Mouse (Mus musculus) forebrain, embryonic 12.5 days (tissue): ENCODE measurements around the gene Terb1. TPM values are rescaled to one million over a fixed set of nuclear protein-coding genes. Genes with fewer than 3 reads are reported as not detected.

Experiments used
- ATAC-seq: fragments of 200-750 bp; cut with Nextera tagmentation; 2 replicates; pipeline ENCODE4 v1.8.0; 2017; ENCODE audit warnings: moderate TSS enrichment; ENCODE audit not compliant: low FRiP score
- H3K27ac ChIP-seq: fragments of 300-500 bp; sonication (generic); 2 replicates; pipeline ENCODE4 v1.5.1; 2016; ENCODE audit warnings: mild to moderate bottlenecking
- H3K27me3 ChIP-seq: fragments of 300-500 bp; sonication (generic); 2 replicates; pipeline ENCODE4 v1.6.1; 2016; ENCODE audit warnings: mild to moderate bottlenecking
- H3K36me3 ChIP-seq: fragments of 300-500 bp; sonication (generic); replicated peaks from 2 replicates; pipeline ENCODE4 v1.6.1; 2016; ENCODE audit warnings: mild to moderate bottlenecking
- H3K4me1 ChIP-seq: fragments of 300-500 bp; sonication (generic); 2 replicates; pipeline ENCODE4 v1.6.1; 2016
- H3K4me2 ChIP-seq: fragments of 300-500 bp; sonication (generic); 2 replicates; pipeline ENCODE4 v1.6.1; 2016; ENCODE audit warnings: mild to moderate bottlenecking, moderate library complexity
- H3K4me3 ChIP-seq: fragments of 300-500 bp; sonication (generic); replicated peaks from 2 replicates; pipeline ENCODE4 v1.5.1; 2016; ENCODE audit warnings: mild to moderate bottlenecking
- H3K9ac ChIP-seq: fragments of 300-500 bp; sonication (generic); 2 replicates; pipeline ENCODE4 v1.6.1; 2016; ENCODE audit warnings: mild to moderate bottlenecking
- H3K9me3 ChIP-seq: fragments of 300-500 bp; sonication (generic); 2 replicates; pipeline ENCODE4 v1.6.1; 2016
- WGBS: fragments of 180-500 bp; shearing (Covaris S2); methylation state at CpG from one replicate; pipeline ENCODE4 v1.1.7; 2016; 5-methylcytosine and 5-hydroxymethylcytosine counted together
- polyA plus RNA-seq: library from polyadenylated mRNA; unstranded; fragments of >200 nt; fragmentation: Nextera tagmentation; extraction: Ambion mirVana; gene quantifications from 2 replicates; pipeline ENCODE4 v1.2.1, GENCODE M21; 2016

Terb1 gene
- polyA plus RNA-seq, 1 experiment from 2014 or later: 0.32 TPM

GRCm38 (mm10) chr8:104534779-104535141, 25.1 kb upstream of the Terb1 start:
- peak overlapping the region; percentile 95 for H3K9ac ChIP-seq
- peaks cover 5% of the 10 kb centered on the region for H3K36me3 ChIP-seq
- no peaks in the 10 kb centered on the region for H3K9me3 ChIP-seq
- H3K27me3 ChIP-seq: peaks cover 27% of the 10 kb centered on the region
- ATAC-seq: peak; percentile 72
- WGBS: 12% methylated on average over 9 of the region's 9 CpGs
- no peak overlapping the region for H3K27ac ChIP-seq
- peaks cover 21% of the 10 kb centered on the region for H3K4me1 ChIP-seq
- H3K4me3 ChIP-seq: peak overlapping the region; percentile 95
- H3K4me2 ChIP-seq: peak overlapping the region; percentile 63

- Histone ChIP-seq H3K27ac (peak within 1 kb of the TSS; percentile 76), H3K36me3 (peaks cover 11% of the 10 kb centered on the region), H3K9me3 (no peaks in the 10 kb centered on the region), H3K4me1 (peaks cover 21% of the 10 kb centered on the region), H3K4me3 (peak within 1 kb of the TSS; percentile 95), H3K9ac (peak within 1 kb of the TSS; percentile 95), H3K4me2 (peak within 1 kb of the TSS; percentile 63), H3K27me3 (peaks cover 21% of the 10 kb centered on the region)
- under 1% methylated on average over 66 of the region's 70 CpGs for WGBS
- ATAC-seq: peak; percentile 98
Observed at GRCm38 (mm10) chr8:104533971-104534778, 24.5 kb upstream of the Terb1 start, which contains the start of the genes Nae1 and Car7. Gene Nae1 (minus strand): TSS chr8:104534637. Gene Car7 (plus strand): TSS chr8:104534689.

- H3K9ac ChIP-seq: peak overlapping the region; percentile 95
- no peak overlapping the region for H3K27ac ChIP-seq
- no peaks in the 10 kb centered on the region for H3K9me3 ChIP-seq
- peak overlapping the region; percentile 63 for H3K4me2 ChIP-seq
- H3K4me1 ChIP-seq: peaks cover 21% of the 10 kb centered on the region
- WGBS: 15% methylated on average over 7 of the region's 7 CpGs
- 0 out of 2 replicates have a peak, but pooled peaks have one; percentile 21 for ATAC-seq
- peak overlapping the region; percentile 95 for H3K4me3 ChIP-seq
- H3K27me3 ChIP-seq: peaks cover 15% of the 10 kb centered on the region
- H3K36me3 ChIP-seq: peaks cover 12% of the 10 kb centered on the region
Observed at GRCm38 (mm10) chr8:104533551-104533950, 23.8 kb upstream of the Terb1 start.

- WGBS: 91% methylated on average over 6 of the region's 6 CpGs
- Histone ChIP-seq H3K27me3 (no peaks in the 10 kb centered on the region), H3K36me3 (peaks cover 36% of the 10 kb centered on the region), H3K4me3 (no peak overlapping the region), H3K27ac (no peak overlapping the region), H3K4me2 (no peak overlapping the region), H3K4me1 (peaks cover 14% of the 10 kb centered on the region), H3K9ac (no peak overlapping the region), H3K9me3 (no peaks in the 10 kb centered on the region)
- ATAC-seq: no peak
Observed at GRCm38 (mm10) chr8:104529671-104530070, 20.0 kb upstream of the Terb1 start.

GRCm38 (mm10) chr8:104517872-104518271, 8.2 kb upstream of the Terb1 start:
- Histone ChIP-seq H3K9me3 (no peaks in the 10 kb centered on the region), H3K9ac (no peak overlapping the region), H3K4me3 (no peak overlapping the region), H3K27ac (no peak overlapping the region), H3K27me3 (no peaks in the 10 kb centered on the region), H3K4me2 (no peak overlapping the region), H3K4me1 (no peaks in the 10 kb centered on the region), H3K36me3 (peaks cover 68% of the 10 kb centered on the region)
- 88% methylated on average over 5 of the region's 5 CpGs for WGBS
- no peak for ATAC-seq

- peaks cover 13% of the 10 kb centered on the region for H3K4me1 ChIP-seq
- no peaks in the 10 kb centered on the region for H3K9me3 ChIP-seq
- peaks cover 25% of the 10 kb centered on the region for H3K36me3 ChIP-seq
- no peak overlapping the region for H3K27ac ChIP-seq
- WGBS: 83% methylated on average over 3 of the region's 3 CpGs
- peak overlapping the region; percentile 56; the same call in 1 of the 2 replicates for H3K4me3 ChIP-seq
- H3K4me2 ChIP-seq: peak overlapping the region; percentile 100
- peak; percentile 23; the same call in 1 of the 2 replicates for ATAC-seq
- H3K9ac ChIP-seq: no peak overlapping the region
- H3K27me3 ChIP-seq: no peaks in the 10 kb centered on the region
Observed at GRCm38 (mm10) chr8:104510134-104510533, 424 bp upstream of the Terb1 start.

GRCm38 (mm10) chr8:104479091-104479490, 30.6 kb downstream of the Terb1 start:
- Histone ChIP-seq H3K27me3 (no peaks in the 10 kb centered on the region), H3K9ac (no peak overlapping the region), H3K4me2 (no peak overlapping the region), H3K4me3 (no peak overlapping the region), H3K36me3 (no peaks in the 10 kb centered on the region), H3K9me3 (no peaks in the 10 kb centered on the region), H3K4me1 (no peaks in the 10 kb centered on the region), H3K27ac (no peak overlapping the region)
- WGBS: 54% methylated on average over 1 of the region's 1 CpGs
- ATAC-seq: no peak

GRCm38 (mm10) chr8:104472465-104472864, 37.2 kb downstream of the Terb1 start:
- 78% methylated on average over 3 of the region's 3 CpGs for WGBS
- no peak for ATAC-seq
- no peak overlapping the region for H3K9ac ChIP-seq
- H3K4me1 ChIP-seq: no peaks in the 10 kb centered on the region
- no peaks in the 10 kb centered on the region for H3K36me3 ChIP-seq
- no peak overlapping the region for H3K27ac ChIP-seq
- no peak overlapping the region for H3K4me3 ChIP-seq
- H3K4me2 ChIP-seq: no peak overlapping the region
- H3K27me3 ChIP-seq: no peaks in the 10 kb centered on the region
- no peaks in the 10 kb centered on the region for H3K9me3 ChIP-seq

- Histone ChIP-seq H3K9me3 (no peaks in the 10 kb centered on the region), H3K4me3 (no peak overlapping the region), H3K36me3 (no peaks in the 10 kb centered on the region), H3K27me3 (no peaks in the 10 kb centered on the region), H3K9ac (no peak overlapping the region), H3K4me1 (no peaks in the 10 kb centered on the region), H3K4me2 (no peak overlapping the region), H3K27ac (no peak overlapping the region)
- ATAC-seq: no peak
- 68% methylated on average over 2 of the region's 2 CpGs for WGBS
Observed at GRCm38 (mm10) chr8:104467463-104467862, 42.2 kb downstream of the Terb1 start.

- Histone ChIP-seq H3K9me3 (no peaks in the 10 kb centered on the region), H3K4me2 (no peak overlapping the region), H3K27me3 (no peaks in the 10 kb centered on the region), H3K36me3 (no peaks in the 10 kb centered on the region), H3K9ac (no peak overlapping the region), H3K4me3 (no peak overlapping the region), H3K27ac (no peak overlapping the region), H3K4me1 (no peaks in the 10 kb centered on the region)
- WGBS: 93% methylated on average over 3 of the region's 3 CpGs
- ATAC-seq: no peak
Observed at GRCm38 (mm10) chr8:104452177-104452576, 57.5 kb downstream of the Terb1 start.

GRCm38 (mm10) chr8:104448796-104449195, 60.9 kb downstream of the Terb1 start:
- Histone ChIP-seq H3K4me1 (no peaks in the 10 kb centered on the region), H3K36me3 (no peaks in the 10 kb centered on the region), H3K4me3 (no peak overlapping the region), H3K9me3 (no peaks in the 10 kb centered on the region), H3K27me3 (no peaks in the 10 kb centered on the region), H3K9ac (no peak overlapping the region), H3K4me2 (no peak overlapping the region), H3K27ac (no peak overlapping the region)
- ATAC-seq: no peak
- WGBS: 80% methylated on average over 3 of the region's 3 CpGs

GRCm38 (mm10) chr8:104446016-104446415, 63.7 kb downstream of the Terb1 start:
- Histone ChIP-seq H3K27ac (no peak overlapping the region), H3K4me1 (peaks cover 9% of the 10 kb centered on the region), H3K4me3 (no peak overlapping the region), H3K36me3 (0 out of 2 replicates have a peak, but pooled peaks cover under 1% of the 10 kb centered on the region), H3K9me3 (no peaks in the 10 kb centered on the region), H3K9ac (no peak overlapping the region), H3K27me3 (no peaks in the 10 kb centered on the region), H3K4me2 (no peak overlapping the region)
- ATAC-seq: no peak
- 86% methylated on average over 3 of the region's 3 CpGs for WGBS

- H3K27ac ChIP-seq: no peak overlapping the region
- no peaks in the 10 kb centered on the region for H3K9me3 ChIP-seq
- peaks cover 17% of the 10 kb centered on the region for H3K4me1 ChIP-seq
- ATAC-seq: no peak
- no peak overlapping the region for H3K4me2 ChIP-seq
- peaks cover 7% of the 10 kb centered on the region for H3K36me3 ChIP-seq
- no peak overlapping the region for H3K4me3 ChIP-seq
- no peaks in the 10 kb centered on the region for H3K27me3 ChIP-seq
- 68% methylated on average over 6 of the region's 6 CpGs for WGBS
- H3K9ac ChIP-seq: no peak overlapping the region
Observed at GRCm38 (mm10) chr8:104445248-104445647, 64.5 kb downstream of the Terb1 start.
